Mouse (Mus musculus): Measurements from ENCODE around the gene Rnaset2b. TPM values are rescaled to one million over a fixed set of nuclear protein-coding genes. Genes with fewer than 3 reads are reported as not detected.
"Not testable (repeated sequence)": the region's sequence is repeated elsewhere in the genome, so short reads cannot be mapped to it uniquely, and the experiment has no call there.

Rnaset2b gene
- total RNA-seq, 2 experiments from 2014 or later = 44.6 to 45.7 TPM

DNA sequence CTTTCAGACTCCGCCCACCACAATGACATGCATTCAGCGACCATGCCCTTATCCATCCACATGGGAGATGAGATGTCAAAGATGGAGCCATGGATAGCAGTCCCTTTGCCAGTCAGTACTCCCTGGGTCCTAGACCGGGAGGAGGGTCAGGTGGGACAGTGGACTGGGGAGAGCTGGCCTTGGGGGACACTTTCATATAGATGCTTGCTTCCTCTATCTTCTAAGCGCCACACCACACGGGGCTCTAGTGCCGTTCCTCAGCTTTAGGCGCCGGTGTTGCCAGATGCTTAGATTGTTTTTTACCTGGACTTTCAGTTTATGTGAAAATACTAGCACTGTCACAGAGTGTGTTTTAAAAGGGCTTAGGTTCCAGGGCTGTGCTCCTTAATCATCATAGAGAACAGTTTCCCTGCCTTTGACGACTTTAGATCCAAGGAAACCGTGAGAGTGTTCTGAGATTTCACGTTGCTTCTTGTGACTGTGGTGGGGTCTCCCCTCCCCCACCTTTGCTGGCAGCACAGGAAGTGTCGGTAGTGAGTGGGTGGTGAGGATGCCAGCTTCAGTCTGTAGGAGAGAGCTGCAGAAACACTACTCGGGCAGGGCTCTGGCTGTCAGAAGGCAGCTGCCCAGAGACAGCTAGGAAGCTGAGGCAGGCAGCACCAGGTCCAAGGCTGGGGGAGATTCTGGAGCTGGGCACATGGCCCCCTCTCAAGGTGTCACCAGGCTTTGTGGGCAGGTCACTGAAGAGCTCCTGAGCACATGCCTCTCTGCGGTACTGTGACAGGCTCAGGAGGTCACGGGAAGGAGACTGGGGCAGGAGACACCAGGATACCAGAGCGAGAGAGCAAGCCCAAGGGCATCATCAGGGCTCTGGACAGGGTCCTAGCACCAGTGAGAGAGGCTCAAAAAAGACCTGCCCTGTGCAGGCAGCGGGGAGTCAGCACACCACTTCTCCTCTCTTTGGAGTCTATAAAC is 63.0 kb downstream of the Rnaset2b start:
- DNase-seq (ENCODE audit: low spot score in 2 of 2); intact Hi-C loops (cut with DNase I): not testable (repeated sequence)

Other genes starting within 250 kb of the Rnaset2b start
- gene Ezr, start 187.8 kb upstream of the Rnaset2b start, total RNA-seq (2021) = 10 to 100 TPM; 43.6 to 47.9 TPM
- gene Rsph3b, start 22.0 kb upstream of the Rnaset2b start, total RNA-seq (2021) = 10 to 100 TPM; 29.1 to 31.0 TPM
- 10 to 100 TPM; 21.5 to 24.2 TPM for gene Tagap1, start 9.5 kb upstream of the Rnaset2b start, total RNA-seq (2021)
- under 1 TPM in 1 of 2 experiments, not detected in 1; 0.42 TPM for gene Gm49721, start 8.3 kb downstream of the Rnaset2b start, total RNA-seq (2021)
- gene Gm1604a, start 54.9 kb downstream of the Rnaset2b start, total RNA-seq (2021) = under 1 TPM; 0.61 to 0.64 TPM
- gene Rps6ka2, start 199.5 kb downstream of the Rnaset2b start, total RNA-seq (2021) = 10 to 100 TPM; 49.8 to 56.0 TPM